In genomic region chr5:108345313-108346071, GRCm38 (mm10) we compare ENCODE assay signal across 23 mouse cellular contexts. TPM values are rescaled to one million over a fixed set of nuclear protein-coding genes. Genes with fewer than 3 reads are reported as not detected.
A peak's percentile ranks its signal among the peaks of the same experiment; 100 is the strongest.
DNase-seq lines count a peak whose midpoint lies in the region; ATAC-seq lines count a peak whose summit lies in the region.
"Had no signal": no experiment of that assay in that cellular context is flagged by ENCODE, and none has a peak within 500 bp of the region (broad histone marks: within the 10 kb centered on the region; RNA-seq: fewer than 3 reads in every experiment).

No protein-coding gene starts in this region.

- peak; percentile 15; the same call in 1 of the 2 replicates for ATAC-seq in megakaryocyte, adult 5-6 weeks (ENCODE audit: poor library complexity, severe bottlenecking)
- ATAC-seq in monocyte, adult 5-6 weeks (replicated peaks; ENCODE audit: insufficient number of reproducible peaks, low FRiP score, low TSS enrichment, poor library complexity, severe bottlenecking): no peak
- ATAC-seq: forebrain, embryonic 16.5 days; hindbrain, embryonic 16.5 days; intestine, embryonic 15.5 days; midbrain, embryonic 15.5 days had no signal

- intact Hi-C loops in heart, postnatal 10 days (cut with DNase I): no loop called here

- DNase-seq in heart, postnatal 4 days: peak; percentile 12
- no peak for DNase-seq in heart, postnatal 10 days
- peak; percentile 65 to 74 for DNase-seq in spleen, postnatal 4 days (ENCODE audit: low spot score in 2 of 2)
- DNase-seq in spleen, adult 18-20 months: no peak
- DNase-seq in embryo, embryonic 10.5 days (ENCODE audit: low spot score): no peak
- DNase-seq: adrenal gland, postnatal 10 days; cerebellum, adult 18-20 months; cerebellum, postnatal 36 days; gastrocnemius, postnatal 14 days; kidney, adult 8-10 months; kidney, postnatal 25 days; lung, adult 18-20 months; lung, postnatal 14 days; thymus, adult 18-20 months had no signal

RNA-seq across cellular contexts. Expression of gene Gm42517, which starts 22.2 kb away (rescaled TPM):
- under 1 TPM in 1 of 2 experiments, not detected in 1; 0.32 TPM for total RNA-seq in heart, postnatal 4 days (2021)
- under 1 TPM; 0.45 to 0.55 TPM for total RNA-seq in heart, postnatal 10 days (2021)
- total RNA-seq in megakaryocyte, adult 5-6 weeks (2015): not detected in 2 replicates
- not detected in 2 replicates for total RNA-seq in megakaryocyte, adult 5-6 weeks (2017)
- not detected in 3 replicates for total RNA-seq in monocyte, adult 5-6 weeks (2017)
- total RNA-seq: hematopoietic stem cell, adult 5-6 weeks had no signal

RNA-seq across cellular contexts. Expression of gene Pigg, which starts 33.1 kb away (rescaled TPM):
- total RNA-seq in heart, postnatal 4 days (2021): 1 to 10 TPM; 4.6 to 4.8 TPM
- 1 to 10 TPM; 6.1 to 6.5 TPM for total RNA-seq in heart, postnatal 10 days (2021)
- total RNA-seq in megakaryocyte, adult 5-6 weeks (2015): 2.7 and 2.9 TPM in 2 replicates
- 3.9 and 5.0 TPM in 2 replicates for total RNA-seq in megakaryocyte, adult 5-6 weeks (2017)
- 3.9 to 6.4 TPM (median 5.5 TPM) in 3 replicates for total RNA-seq in monocyte, adult 5-6 weeks (2017)

RNA-seq across cellular contexts. Expression of gene Pde6b, which starts 42.7 kb away (rescaled TPM):
- not detected for total RNA-seq in heart, postnatal 4 days (2021)
- total RNA-seq in heart, postnatal 10 days (2021): not detected
- not detected in 2 replicates for total RNA-seq in megakaryocyte, adult 5-6 weeks (2015)
- total RNA-seq in megakaryocyte, adult 5-6 weeks (2017): not detected in 2 replicates
- total RNA-seq in monocyte, adult 5-6 weeks (2017): 1.3 TPM in 1 of 3 replicates, not detected in the others
- total RNA-seq: adrenal gland, postnatal 10 days; gastrocnemius, postnatal 14 days; heart, adult 8-10 months; left cerebral cortex, postnatal 10 days had no signal

Comparison
In these comparisons a context has a peak if more than half of its experiments do, and no peak if none do; other contexts are left out.
1. DNase-seq: peak in heart, postnatal 4 days (single experiment) and spleen, postnatal 4 days (2 of 2); none in heart, postnatal 10 days (0 of 2), spleen, adult 18-20 months (0 of 2) and embryo, embryonic 10.5 days (single experiment).